Mouse (Mus musculus) urinary bladder, postnatal 36 days (tissue): ENCODE data around the gene AW011738.

Source experiments
- DNase-seq, 2 experiments: peaks; one replicate each; pipeline ENCODE4 v3.0.0; 2022; ENCODE audit warnings: low spot score in 2 of 2, mixed read lengths in 1 of 2

Gene AW011738

DNA sequence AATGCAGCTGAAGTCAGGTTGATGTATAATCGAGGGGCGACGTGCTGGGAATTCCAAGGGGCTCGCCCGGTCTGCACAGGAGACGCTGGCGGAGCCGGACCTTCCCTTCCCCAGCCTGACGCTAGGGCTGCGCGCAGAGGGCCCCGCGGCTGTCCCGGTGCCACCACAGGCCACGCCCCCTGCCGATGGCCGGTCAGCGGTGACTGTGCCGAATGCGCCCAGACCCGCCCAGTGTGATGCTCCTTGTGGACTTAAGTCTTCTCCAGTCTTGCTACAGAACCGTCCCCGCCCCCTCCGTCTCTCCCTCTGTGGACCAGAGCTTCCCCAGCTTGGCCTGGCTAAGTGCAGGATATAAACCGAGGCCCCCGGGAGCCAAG, 5.3 kb upstream of the AW011738 start:
- DNase-seq = peak; percentile 78 to 92

DNA sequence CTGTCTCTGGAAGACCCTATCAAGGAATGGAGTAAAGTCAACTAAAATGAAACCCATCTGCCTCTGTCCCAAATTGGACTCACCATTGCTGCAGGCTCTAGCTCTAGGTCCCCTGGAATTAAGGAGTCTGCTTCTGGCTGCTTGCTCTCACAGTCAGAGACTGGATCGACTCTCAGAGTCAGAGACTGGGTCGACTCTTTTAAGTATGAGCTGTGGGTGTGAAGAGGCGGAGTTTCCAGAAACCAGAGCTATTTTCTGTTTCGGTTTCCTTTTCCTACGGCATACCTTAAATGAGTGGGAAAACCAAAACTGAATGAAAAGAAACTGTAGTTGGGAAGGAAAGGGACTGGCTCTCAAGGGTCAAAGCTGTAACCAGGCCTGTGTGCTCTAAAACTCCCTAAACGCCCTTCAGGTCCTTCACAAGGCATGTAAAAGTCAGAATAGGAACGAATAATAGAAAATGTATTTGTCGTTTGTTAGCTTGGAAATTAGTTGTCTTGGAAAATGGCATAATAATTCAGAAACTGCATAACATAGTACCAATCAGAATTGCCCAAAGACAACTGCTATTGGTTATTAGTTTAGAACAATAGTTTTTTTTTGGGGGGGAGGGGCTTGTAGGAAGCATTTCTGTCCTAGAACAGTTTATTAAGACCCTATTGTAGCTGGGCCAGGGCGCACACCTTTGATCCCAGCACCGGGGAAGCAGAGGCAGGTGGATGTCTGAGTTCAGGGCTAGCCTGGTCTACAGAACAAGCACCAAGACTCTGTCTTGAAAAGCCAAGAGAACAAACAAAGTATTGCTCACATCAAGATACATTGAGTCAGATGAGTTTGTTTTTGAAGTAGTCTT, 2.3 kb upstream of the AW011738 start, which contains the start of gene Isg15:
Isg15 (minus strand) TSS at position 196 of the 853 bp plus-strand sequence.
- no peak for DNase-seq

DNA sequence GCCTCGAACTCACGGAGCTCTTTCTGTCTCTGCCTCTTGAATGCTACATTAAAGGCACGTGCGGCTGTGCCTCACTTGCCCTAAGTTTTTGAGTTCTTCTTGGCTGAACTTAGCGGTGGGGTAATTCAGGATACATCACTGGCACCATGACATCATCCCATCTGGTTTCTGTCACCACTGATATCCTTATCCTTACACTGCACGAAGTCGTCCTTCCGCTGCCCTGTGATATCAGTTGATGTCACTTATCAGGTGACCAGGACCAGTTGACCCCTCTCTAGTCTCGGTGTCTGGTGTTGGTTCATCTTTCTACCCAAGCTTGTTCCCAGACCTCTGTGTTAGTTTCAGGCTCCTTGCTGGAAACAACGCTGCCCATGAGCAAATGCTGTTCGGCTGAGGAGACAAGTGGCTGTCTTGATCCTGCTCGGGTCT, 626 bp upstream of the AW011738 start:
- DNase-seq = no peak

DNA sequence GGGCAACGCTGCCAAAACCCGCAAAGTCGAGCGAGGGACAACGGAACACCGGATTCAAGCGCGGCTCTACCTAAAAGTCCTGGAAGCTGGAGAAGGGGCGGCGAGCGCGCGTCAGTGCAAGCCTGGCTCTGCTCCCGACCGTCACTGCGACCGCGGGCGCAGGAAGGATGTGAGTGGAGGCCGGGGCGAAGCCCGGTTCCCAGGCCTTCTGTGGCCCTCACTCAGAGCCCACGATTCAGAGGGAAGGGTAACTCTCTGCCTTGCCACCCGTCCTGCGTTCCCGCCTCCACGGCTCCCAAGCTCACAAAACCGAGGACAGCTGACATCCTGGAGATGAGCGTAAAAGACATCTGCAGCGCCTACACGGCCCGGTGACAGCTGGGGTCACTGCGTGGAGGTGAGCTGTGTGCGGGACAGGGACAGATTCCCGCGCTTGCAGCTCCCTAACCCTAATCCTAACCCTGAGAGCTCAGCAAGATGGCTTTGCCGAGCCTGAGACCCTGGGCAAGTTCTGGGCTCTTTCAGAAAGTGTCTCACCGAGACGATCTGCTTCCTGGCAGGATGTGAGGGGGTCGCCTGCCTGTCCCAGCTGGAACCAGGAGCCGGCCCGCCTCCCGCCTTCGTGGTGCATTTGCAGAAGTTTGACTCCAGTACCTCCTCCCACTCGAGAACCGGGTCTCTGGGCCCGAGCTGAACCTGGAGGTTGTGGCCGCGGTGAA, 468 bp downstream of the AW011738 start:
- no peak for DNase-seq

DNA sequence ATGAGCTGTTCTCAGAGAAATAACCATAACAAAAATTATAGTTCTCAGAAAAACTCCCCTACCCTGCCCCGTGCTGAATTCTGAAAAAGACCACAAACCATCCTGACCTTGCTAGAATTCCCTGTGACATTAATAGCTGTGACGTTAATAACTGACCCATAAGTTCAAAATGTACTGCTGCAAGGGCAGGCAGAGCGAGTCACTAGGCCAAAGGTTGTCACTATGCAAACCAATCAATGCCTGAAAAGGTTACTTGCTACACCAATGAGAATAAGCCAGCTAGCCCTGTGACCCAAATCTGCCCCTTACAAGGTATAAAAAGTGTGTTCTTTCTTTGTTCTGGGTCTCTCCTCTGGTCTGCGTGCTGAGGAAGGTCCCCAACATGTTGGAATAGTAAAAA, 5.8 kb downstream of the AW011738 start:
- no peak for DNase-seq

DNA sequence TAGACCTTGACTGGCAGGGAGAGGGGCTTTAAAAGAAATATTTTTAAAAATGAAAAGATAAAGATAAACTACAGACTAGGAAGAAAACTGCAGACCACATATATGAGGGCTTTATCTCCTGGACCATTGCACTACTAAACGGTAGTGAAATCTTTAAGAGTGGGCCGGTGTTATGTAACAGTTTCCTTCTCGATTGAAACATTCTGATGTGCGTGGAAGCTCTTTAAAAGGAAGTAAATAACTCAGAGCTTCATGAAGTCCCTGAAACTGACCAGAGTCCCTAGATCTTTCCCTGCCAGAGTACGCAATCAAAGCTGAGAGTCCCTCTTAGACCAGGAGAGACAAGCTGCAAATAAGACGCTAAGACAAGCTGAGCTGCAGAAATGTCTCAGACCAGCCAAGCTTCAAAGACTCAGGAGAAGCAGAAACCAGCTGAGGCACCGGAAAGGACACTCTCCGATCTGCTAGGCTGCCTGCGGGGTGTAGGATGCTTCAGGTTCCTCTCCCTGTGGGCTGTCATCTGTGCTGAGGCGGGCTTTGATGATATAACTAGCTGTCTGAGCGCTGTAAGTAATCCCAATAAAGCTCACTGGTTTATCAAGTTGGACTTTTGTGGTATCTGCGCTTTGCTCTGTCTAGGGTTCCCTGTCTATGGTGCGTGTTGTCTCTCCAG, 7.0 kb downstream of the AW011738 start:
- DNase-seq = no peak

DNA sequence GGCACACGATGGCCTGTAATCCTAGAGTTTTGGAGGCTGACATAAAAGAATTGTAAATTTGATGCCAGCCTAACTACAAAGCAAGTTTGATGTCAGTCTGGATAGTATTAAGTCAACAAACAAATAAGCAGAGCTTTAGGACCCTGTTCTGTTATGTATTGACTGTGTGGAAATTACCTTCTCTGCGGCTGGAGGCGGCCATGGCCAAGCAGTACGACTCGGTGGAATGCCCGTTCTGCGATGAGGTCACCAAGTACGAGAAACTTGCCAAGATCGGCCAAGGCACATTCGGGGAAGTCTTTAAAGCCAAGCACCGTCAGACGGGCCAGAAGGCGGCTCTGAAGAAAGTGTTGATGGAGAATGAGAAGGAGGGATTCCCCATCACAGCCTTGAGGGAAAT, 10.0 kb downstream of the AW011738 start:
- DNase-seq = no peak

DNA sequence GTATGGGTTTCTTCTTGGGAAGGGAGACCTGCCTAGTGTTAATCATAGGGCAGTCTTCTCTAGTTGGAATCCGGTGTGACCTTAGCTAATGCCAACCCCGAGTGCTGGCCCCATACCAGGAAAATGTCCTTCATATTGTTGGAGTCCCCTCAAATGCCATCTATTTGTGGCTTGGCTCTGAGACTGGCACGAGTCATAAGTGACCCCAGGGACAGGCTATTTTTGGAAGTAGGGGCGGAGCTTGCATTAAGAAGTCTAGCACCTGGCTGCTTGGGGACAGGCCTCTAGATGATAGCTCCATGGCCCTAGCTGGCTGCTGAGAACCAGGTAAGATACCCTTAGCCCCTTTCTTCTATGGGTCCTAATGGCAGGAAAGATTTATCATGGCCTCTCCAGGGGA, 12.5 kb downstream of the AW011738 start, which contains the start of gene Perm1:
Perm1 (plus strand) TSS at position 220 of the 400 bp plus-strand sequence.
- no peak for DNase-seq

DNA sequence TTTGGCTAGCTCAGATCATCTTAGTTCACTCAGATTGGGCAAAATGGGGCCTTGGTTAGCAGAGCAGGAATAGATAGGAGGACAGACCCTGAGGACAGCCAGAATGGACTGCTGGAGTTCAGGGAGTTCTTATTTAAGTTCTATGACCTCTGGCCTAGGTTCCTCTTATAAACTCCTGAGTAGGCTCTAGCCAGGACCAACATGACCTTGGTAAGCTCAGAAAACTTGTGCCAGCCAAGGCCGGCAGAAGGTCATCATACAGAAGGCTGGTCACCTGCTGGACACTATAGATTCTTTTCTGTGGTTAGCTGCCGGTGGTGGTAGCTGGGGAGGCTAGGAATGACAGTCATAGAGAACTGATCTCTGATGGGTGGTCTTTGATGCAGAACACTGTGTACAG, 13.1 kb downstream of the AW011738 start:
- DNase-seq = no peak

DNA sequence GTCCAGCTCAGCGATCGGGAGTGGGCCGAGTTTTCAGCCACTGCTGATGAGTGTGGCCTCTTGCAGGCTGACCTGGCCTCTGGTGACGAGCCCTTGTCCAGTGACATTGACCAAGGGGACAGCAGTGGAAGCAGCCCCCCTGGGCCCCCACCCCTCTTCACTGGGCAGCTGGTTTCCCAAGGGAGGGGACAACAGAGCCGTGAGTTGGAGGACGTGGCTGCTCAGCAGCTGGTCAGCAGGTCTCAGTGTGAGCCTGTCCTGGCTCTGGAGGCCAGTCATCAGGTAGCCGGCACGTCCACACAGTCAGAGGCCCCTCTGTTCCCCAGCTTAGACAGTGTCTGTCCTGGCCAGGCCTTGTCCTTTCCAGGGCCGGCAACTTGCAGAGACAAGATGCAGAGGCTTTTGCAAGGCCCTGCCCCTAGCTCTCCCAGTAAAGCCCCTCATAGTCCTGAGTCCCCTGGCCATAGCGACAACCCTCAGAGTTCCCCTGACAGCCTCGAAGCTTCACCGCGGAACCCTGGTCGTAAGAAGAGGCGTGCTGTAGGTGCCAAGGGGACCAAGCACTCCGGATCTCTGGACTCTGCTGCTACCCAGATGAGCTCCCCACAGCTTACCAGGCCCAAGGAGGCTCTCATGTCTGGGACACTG, 14.0 kb downstream of the AW011738 start:
- DNase-seq = no peak

DNA sequence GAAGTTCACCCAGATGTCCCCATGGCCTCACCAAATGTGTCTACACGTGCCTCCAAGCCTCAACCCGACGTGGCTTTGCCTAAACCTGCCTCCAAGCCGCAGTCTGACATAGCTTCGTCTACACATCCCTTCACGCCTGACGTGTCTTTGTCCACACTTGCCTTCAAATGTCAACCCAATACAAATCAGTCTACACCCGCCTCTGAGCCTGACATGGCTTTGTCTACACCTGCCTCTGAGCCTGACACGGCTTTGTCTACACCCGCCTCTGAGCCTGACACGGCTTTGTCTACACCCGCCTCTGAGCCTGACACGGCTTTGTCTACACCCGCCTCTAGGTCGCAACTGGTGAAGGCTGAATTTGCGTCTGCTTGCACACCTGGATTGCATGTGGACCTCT, 14.7 kb downstream of the AW011738 start:
- DNase-seq = peak in 1 of 2 experiments; percentile 52

DNA sequence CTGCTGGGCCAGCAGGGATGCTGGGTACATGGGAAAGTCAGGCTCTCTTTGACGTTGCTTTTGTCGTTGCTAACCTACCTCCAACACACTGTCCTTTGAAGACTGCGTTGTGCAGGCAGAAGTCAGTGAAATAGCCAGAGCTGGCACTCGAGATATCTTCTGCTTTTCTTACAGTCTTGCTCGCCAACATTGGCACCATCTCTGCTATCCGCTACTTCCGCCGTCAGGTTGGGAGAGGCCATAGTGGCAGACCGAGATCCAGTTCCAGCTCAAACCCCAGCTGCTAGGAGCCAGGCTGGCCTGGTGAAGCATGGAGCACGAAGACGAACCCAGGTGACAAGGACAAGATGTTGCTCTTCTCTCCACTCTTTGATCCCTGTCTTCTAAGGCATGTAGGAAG, 16.8 kb downstream of the AW011738 start:
- DNase-seq = no peak

DNA sequence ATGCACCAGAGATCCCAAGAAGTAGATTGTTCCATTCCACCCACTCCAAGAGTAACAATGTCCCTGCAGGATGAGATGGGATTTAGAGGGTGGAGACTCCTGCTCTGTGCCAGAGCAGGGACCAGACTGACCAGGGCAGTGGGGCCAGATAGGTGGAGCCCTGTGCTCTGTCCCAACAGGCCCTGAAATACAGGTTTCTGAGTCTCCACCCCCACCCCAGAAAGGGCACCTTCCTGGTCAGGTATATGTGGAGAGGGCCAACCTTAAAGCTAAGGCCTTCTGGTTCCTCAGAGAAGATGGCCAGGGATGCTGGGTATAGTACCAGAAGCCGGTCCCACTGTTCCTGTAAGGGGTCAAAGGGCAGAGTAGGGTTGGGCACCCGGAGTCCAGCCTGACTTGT, 21.2 kb downstream of the AW011738 start:
- peak; percentile 48 to 53 for DNase-seq

DNA sequence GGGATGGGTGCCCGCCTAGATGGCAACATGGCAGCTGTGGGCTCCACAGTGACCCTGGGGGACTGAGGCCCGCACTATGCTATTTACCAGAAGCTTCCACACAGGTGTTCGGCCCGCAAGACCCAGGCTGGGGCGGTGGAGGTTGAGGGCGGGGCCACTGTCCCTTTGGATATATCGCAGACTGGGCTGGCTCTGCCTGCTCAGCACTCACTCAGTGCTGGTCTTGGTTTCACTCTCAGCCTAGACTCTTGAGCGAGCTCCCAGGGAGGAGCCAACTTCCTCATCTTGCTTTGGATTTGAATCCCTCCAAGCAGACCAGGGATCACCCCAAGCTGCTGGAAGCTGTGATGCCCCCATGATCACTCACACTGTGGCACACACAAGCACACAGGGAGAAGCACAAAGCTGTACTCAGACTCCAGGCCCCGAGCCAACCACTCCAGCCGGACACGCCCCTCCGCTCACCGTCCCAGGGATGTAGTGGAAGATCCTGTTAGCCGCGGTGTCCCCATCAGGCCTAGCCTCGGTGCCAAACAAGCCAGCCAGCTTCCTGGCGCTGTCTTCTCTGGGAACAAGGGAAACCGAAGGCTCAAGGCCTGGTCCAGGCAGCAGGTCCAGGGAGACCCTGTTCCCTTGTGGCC, 24.8 kb downstream of the AW011738 start:
- peak in 1 of 2 experiments; percentile 25 for DNase-seq

DNA sequence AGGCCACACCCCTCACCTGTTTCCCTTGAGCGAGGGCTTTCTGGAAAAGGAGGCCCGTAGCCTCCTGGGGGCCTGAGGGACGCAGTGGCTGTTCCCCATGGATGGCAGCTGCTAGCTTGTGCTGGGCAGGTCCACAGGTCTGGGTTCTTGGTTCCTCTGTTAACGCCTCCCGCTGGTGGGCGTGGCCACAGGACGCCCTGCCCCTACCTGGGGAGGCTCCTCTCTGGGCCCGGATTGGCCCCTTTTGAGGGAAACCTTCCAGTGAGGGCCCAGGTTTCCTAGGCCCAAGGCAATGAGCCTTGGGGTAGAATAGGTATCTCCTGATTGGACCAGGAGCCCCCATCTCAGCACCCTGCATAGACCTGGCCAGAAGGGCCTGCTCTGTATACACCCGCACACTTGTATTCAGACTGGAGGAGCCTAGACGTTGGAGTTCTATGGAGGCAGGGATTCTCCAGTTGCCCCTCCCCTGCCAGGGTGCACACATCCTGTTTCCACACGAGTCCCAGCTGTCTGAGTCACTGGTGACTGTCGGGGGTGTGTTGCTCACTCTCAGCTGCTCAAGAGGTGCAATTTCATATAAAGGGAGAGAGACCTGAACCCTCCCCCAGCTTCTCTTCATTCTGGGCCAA, 25.4 kb downstream of the AW011738 start:
- DNase-seq = peak; percentile 70 to 76

DNA sequence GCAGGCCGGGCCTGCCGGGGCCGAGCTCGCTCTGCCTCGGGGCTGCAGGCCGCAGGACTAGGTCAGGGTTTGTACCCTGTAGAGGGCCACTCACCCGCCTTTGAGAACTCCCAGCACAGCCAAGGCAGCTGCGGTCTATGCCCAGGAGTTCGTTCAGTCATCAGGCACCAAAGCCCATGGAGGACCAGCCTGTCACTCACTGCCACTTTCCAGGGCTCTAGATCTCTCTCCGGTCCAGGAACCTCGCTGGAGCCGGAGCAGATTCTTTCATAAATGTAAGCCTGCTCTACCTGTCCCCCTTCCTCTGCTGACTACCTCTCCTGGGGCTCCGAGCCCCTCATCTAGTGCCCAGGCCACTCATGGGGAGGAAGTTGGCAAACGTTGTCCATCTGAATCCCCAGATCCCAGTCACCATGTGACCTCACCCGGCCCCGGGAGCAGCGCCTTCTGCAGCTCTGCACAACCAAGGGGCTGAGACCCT, 31.0 kb downstream of the AW011738 start:
- no peak for DNase-seq

DNA sequence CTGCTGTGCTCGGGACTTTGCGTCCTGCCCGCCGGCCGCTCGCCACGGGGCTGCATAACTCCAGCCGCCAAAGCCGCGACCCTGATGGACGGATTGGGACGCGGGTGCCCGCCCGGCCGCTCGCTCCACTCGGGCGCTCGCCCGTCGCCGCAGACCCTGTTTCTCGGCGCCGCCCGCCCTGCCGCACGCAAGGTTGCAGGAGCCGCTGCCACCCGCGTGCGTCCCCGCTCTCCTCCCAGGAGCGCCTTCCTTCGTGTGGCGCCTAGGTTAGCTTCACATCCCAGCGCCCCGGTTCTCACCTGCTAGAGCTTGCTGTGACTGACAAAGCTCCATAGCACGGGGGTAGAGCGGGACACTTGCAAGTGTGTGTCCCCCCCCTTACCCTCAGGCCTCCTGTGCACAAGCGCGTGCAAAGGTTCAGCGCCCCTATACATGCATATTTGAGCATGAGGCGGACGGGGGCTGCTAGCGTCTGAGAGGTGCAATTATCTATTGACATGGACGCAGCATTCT, 31.7 kb downstream of the AW011738 start, which contains the start of gene Plekhn1:
Plekhn1 (minus strand) TSS at position 157 of the 513 bp plus-strand sequence.
- peak; percentile 51 to 72 for DNase-seq

DNA sequence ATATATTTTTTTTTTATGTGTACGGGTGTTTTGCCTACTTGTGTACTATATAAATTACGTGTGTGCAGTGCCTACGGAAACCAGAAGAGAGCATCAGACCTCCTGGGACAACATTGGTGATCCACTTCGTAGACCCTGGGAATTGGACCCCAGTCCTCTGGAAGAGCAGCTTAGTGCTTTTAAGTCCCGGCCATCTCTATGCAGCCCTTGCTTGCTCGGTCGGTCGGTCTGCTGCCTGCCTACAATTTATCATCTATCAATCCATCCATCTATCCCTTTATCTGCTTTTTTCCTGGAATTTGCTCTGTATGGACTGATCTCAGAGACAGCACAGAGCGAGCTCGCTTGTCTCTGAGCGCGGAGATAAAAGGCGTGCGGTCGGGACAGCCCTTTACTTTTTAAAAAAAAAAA, 32.3 kb downstream of the AW011738 start:
- no peak for DNase-seq

DNA sequence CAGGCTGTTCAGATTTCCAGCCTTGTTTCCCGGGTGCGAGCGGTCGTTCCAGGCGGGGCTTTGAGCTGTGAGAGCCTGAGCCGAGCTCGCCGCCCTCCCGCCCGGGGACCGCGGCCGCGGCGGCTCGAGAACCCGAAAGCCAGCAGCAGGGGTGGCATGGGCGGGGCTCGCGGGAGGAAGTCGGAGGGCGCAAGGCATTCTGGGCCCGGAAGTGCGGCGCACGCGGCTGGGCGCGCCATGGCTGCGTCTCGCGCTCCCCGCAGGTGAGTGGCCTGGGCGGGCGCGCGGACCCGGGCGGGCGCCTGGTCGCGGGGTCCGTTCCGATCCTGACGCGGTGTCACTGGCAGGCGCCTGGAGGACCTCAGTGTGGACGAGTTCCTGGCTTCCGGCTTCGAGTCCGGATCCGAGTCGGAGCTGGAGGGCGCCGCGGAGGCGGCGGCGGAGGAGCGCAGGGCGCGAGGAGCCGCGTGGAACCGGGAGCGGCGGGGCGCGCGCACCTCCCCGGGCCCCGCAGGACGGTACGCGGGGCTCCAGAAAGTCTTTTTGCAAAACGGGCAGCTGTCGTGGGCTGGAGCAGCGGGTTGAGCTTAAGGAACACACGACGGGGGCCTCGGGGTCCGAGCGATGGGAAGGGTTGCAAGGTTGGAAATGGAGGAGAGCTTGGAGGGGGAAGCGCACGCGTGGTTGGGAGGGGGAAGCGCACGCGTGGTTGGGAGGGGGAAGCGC, 32.9 kb downstream of the AW011738 start, which contains the start of gene Noc2l:
Noc2l (plus strand) TSS at position 203 of the 726 bp plus-strand sequence.
- DNase-seq = peak; percentile 80 to 88
